Mouse (Mus musculus): ENCODE data around the gene Mlst8. TPM values are rescaled to one million over a fixed set of nuclear protein-coding genes. Genes with fewer than 3 reads are reported as not detected.

The Mlst8 gene
- polyA plus RNA-seq, 1 experiment from 2014 or later: 11.8 TPM

DNA sequence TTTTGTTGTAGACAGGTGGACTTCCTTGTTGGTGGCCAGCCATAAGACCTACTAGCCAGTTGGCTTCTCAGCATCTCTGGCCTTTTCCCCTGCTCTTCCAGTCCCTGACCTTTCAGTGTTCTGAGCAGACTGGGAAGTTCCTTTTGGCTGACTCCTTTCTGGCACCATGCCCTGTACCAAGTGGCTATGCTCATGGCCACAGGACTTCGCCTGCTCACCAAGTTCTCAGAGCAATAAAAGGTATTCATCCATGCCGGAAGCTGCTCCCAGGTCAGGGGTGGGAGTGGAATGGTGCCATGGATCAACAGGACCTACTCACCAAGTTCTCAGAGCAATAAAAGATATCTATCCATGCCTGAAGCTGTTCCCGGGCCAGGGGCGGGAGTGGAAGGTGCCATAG, 6.4 kb downstream of the Mlst8 start:
- Histone ChIP-seq H3K36me3 (ENCODE audit: control insufficient read depth, insufficient read depth) (peaks cover 39% of the 10 kb centered on the region), H3K4me1 (ENCODE audit: control insufficient read depth, low read depth, low read length) (peaks cover 23% of the 10 kb centered on the region), H3K9me3 (replicated peaks; ENCODE audit: control insufficient read depth, low read length) (no peaks in the 10 kb centered on the region), H3K27me3 (ENCODE audit: control insufficient read depth, insufficient read depth, low read depth, low read length) (no peaks in the 10 kb centered on the region), H3K9ac (ENCODE audit: low read depth, low read length) (peak overlapping the region; percentile 96), H3K27ac (ENCODE audit: low read length) (no peak overlapping the region; the same call in 1 of the 2 replicates), H3K4me3 (ENCODE audit: low read depth, low read length) (peak overlapping the region; percentile 94), H3K4me2 (ENCODE audit: low read depth, low read length) (peak overlapping the region; percentile 91)
- WGBS (ENCODE audit: insufficient replicate concordance): 75% methylated on average over 4 of the region's 4 CpGs
- ATAC-seq (ENCODE audit: low read depth): no peak

DNA sequence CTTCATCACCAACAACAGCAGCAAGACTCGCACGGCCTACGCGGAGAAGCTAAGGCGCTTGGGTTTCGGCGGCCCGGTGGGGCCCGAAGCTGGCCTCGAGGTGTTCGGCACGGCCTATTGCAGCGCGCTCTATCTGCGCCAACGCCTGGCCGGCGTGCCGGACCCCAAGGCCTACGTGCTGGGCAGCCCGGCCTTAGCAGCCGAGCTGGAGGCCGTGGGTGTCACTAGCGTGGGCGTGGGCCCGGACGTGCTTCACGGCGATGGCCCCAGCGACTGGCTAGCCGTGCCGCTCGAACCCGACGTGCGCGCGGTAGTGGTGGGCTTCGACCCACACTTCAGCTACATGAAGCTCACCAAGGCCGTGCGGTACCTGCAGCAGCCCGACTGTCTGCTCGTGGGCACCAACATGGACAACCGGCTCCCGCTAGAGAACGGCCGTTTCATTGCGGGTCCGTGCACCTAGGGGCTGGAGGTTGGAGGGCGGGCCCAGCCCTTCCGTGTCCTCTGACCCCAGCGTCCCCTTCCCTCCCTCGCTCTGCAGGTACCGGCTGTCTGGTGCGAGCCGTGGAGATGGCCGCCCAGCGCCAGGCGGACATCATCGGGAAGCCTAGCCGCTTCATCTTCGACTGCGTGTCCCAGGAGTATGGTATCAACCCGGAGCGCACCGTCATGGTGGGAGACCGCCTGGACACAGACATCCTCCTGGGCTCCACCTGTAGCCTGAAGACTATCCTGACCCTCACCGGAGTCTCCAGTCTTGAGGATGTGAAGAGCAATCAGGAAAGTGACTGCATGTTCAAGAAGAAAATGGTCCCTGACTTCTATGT, 8.0 kb downstream of the Mlst8 start:
- Histone ChIP-seq H3K27me3 (ENCODE audit: control insufficient read depth, insufficient read depth, low read depth, low read length) (no peaks in the 10 kb centered on the region), H3K27ac (ENCODE audit: low read length) (peak overlapping the region; percentile 88), H3K36me3 (ENCODE audit: control insufficient read depth, insufficient read depth) (peaks cover 24% of the 10 kb centered on the region), H3K4me3 (ENCODE audit: low read depth, low read length) (peak overlapping the region; percentile 94), H3K9ac (ENCODE audit: low read depth, low read length) (peak overlapping the region; percentile 96), H3K9me3 (replicated peaks; ENCODE audit: control insufficient read depth, low read length) (no peaks in the 10 kb centered on the region), H3K4me2 (ENCODE audit: low read depth, low read length) (peak overlapping the region; percentile 91), H3K4me1 (ENCODE audit: control insufficient read depth, low read depth, low read length) (peaks cover 23% of the 10 kb centered on the region)
- WGBS (ENCODE audit: insufficient replicate concordance): under 1% methylated on average over 68 of the region's 68 CpGs
- ATAC-seq (ENCODE audit: low read depth): peak; percentile 16

DNA sequence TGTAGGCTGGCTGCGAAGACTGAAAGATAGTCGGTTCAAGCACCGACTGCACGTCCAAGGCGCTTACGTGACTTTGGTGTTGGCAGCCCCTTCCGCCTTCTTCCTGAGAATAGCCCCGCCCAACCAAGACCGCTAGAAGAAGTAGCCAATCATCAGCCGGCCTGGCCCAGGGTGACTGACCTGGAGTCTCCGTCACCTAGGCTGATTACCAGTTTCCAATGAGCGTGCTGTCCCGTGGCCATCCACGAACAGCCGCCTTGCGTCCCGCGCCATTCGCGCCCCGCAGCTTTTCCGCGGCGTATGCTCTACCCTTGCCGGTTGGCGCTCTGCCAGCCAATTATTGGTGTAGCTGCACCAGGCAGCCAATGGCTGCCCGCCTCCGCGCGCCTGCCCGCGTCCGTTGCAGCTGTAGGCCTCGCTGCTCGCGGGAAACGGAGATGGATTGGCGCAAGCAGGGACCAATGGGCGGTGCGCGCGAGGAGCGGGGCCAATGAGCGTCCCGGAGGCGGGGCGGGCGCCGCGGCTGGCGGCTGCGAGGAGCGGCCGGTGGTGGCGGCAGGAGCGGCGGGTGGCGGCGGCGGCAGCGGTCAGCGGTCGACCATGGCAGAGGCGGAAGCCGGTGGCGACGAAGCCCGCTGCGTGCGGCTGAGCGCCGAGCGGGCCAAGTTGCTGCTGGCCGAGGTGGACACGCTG, 8.8 kb downstream of the Mlst8 start, which contains the start of the genes E4f1 and Pgp:
TSS of gene E4f1 (minus strand) at position 404 of the 693 bp plus-strand sequence.
TSS of gene Pgp (plus strand) at position 483 of the 693 bp plus-strand sequence.
- Histone ChIP-seq H3K27me3 (ENCODE audit: control insufficient read depth, insufficient read depth, low read depth, low read length) (no peaks in the 10 kb centered on the region), H3K27ac (ENCODE audit: low read length) (peak within 1 kb of the TSS; percentile 93), H3K4me2 (ENCODE audit: low read depth, low read length) (peak within 1 kb of the TSS; percentile 91), H3K36me3 (ENCODE audit: control insufficient read depth, insufficient read depth) (peaks cover 15% of the 10 kb centered on the region), H3K9me3 (replicated peaks; ENCODE audit: control insufficient read depth, low read length) (no peaks in the 10 kb centered on the region), H3K9ac (ENCODE audit: low read depth, low read length) (peak within 1 kb of the TSS; percentile 96), H3K4me1 (ENCODE audit: control insufficient read depth, low read depth, low read length) (peaks cover 23% of the 10 kb centered on the region), H3K4me3 (ENCODE audit: low read depth, low read length) (peak within 1 kb of the TSS; percentile 94)
- under 1% methylated on average over 75 of the region's 75 CpGs for WGBS (ENCODE audit: insufficient replicate concordance)
- peak; percentile 98 for ATAC-seq (ENCODE audit: low read depth)

DNA sequence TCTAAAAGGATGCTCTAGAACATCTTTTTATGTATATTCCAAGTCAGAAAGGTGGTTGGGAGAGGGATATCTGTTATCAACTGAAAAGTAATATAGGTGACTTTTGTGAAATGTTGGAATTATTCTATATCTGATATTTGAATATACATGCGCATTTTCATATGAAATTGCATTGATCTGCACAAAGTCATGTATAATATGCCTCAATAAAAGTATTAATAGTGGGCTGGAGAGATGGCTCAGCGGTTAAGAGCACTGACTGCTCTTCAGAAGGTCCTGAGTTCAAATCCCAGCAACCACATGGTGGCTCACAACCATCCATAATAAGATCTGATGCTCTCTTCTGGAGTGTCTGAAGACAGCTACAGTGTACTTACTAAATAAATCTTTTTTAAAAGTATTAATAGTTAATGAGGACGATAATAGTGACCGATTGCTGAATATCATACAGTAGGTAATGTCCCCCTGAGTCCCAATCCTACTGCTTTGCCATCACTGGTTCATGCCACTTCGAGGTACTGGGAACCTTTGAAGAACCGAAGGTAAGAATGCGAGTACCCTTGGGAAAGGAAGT, 9.5 kb downstream of the Mlst8 start:
- 15% methylated on average over 7 of the region's 7 CpGs for WGBS (ENCODE audit: insufficient replicate concordance)
- peak overlapping the region; percentile 73 for H3K4me2 ChIP-seq (ENCODE audit: low read depth, low read length)
- no peak for ATAC-seq (ENCODE audit: low read depth)
- H3K4me3 ChIP-seq (ENCODE audit: low read depth, low read length): peak overlapping the region; percentile 94
- peak overlapping the region; percentile 71 for H3K9ac ChIP-seq (ENCODE audit: low read depth, low read length)
- H3K27me3 ChIP-seq (ENCODE audit: control insufficient read depth, insufficient read depth, low read depth, low read length): no peaks in the 10 kb centered on the region
- no peaks in the 10 kb centered on the region for H3K9me3 ChIP-seq (replicated peaks; ENCODE audit: control insufficient read depth, low read length)
- H3K4me1 ChIP-seq (ENCODE audit: control insufficient read depth, low read depth, low read length): peaks cover 23% of the 10 kb centered on the region
- H3K36me3 ChIP-seq (ENCODE audit: control insufficient read depth, insufficient read depth): peaks cover 14% of the 10 kb centered on the region
- H3K27ac ChIP-seq (ENCODE audit: low read length): peak overlapping the region; percentile 93

DNA sequence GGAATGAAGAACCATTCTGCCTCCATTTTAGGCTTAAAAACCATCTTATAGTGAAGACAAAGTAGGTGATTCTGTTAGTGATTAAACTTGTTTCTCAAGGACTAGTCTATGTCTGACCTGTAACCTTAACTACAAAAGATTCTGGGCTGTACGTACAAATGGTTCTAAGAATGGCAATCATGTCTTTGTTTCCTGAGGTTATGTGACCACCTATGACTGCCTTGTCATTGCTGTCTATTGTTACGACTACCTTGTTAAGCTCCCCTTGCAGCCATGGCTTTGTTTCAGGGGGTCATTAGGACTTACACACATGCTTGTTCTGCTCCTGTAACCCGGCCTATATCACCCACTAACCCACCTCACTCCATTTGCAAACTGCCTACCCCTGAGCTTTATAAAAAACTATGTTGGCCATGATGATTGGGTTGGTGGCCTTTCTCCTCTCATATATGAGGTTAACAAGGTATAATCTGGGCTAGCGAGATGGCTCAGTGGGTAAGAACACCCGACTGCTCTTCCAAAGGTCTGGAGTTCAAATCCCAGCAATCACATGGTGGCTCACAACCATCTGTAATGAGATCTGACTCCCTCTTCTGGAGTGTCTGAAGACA, 10.1 kb downstream of the Mlst8 start:
- Histone ChIP-seq H3K27me3 (ENCODE audit: control insufficient read depth, insufficient read depth, low read depth, low read length) (no peaks in the 10 kb centered on the region), H3K27ac (ENCODE audit: low read length) (no peak overlapping the region), H3K4me3 (ENCODE audit: low read depth, low read length) (no peak overlapping the region), H3K4me2 (ENCODE audit: low read depth, low read length) (no peak overlapping the region), H3K36me3 (ENCODE audit: control insufficient read depth, insufficient read depth) (peaks cover 8% of the 10 kb centered on the region), H3K4me1 (ENCODE audit: control insufficient read depth, low read depth, low read length) (peaks cover 23% of the 10 kb centered on the region), H3K9me3 (replicated peaks; ENCODE audit: control insufficient read depth, low read length) (no peaks in the 10 kb centered on the region), H3K9ac (ENCODE audit: low read depth, low read length) (no peak overlapping the region)
- WGBS (ENCODE audit: insufficient replicate concordance): 87% methylated on average over 5 of the region's 5 CpGs
- ATAC-seq (ENCODE audit: low read depth): no peak

GRCm38 (mm10) chr17:24463374-24464133, 15.3 kb downstream of the Mlst8 start:
- Histone ChIP-seq H3K36me3 (ENCODE audit: control insufficient read depth, insufficient read depth) (no peaks in the 10 kb centered on the region), H3K27me3 (ENCODE audit: control insufficient read depth, insufficient read depth, low read depth, low read length) (no peaks in the 10 kb centered on the region), H3K4me1 (ENCODE audit: control insufficient read depth, low read depth, low read length) (peaks cover 2% of the 10 kb centered on the region; the same call in 1 of the 2 replicates), H3K4me3 (ENCODE audit: low read depth, low read length) (no peak overlapping the region), H3K9me3 (replicated peaks; ENCODE audit: control insufficient read depth, low read length) (no peaks in the 10 kb centered on the region), H3K4me2 (ENCODE audit: low read depth, low read length) (no peak overlapping the region), H3K9ac (ENCODE audit: low read depth, low read length) (no peak overlapping the region), H3K27ac (ENCODE audit: low read length) (no peak overlapping the region)
- 29% methylated on average over 6 of the region's 6 CpGs for WGBS (ENCODE audit: insufficient replicate concordance)
- peak; percentile 24; the same call in 1 of the 2 replicates for ATAC-seq (ENCODE audit: low read depth)

GRCm38 (mm10) chr17:24462932-24463331, 15.9 kb downstream of the Mlst8 start:
- H3K27ac ChIP-seq (ENCODE audit: low read length): no peak overlapping the region
- 76% methylated on average over 1 of the region's 1 CpGs for WGBS (ENCODE audit: insufficient replicate concordance)
- no peak overlapping the region for H3K4me2 ChIP-seq (ENCODE audit: low read depth, low read length)
- no peak for ATAC-seq (ENCODE audit: low read depth)
- peaks cover 2% of the 10 kb centered on the region; the same call in 1 of the 2 replicates for H3K4me1 ChIP-seq (ENCODE audit: control insufficient read depth, low read depth, low read length)
- H3K9me3 ChIP-seq (replicated peaks; ENCODE audit: control insufficient read depth, low read length): no peaks in the 10 kb centered on the region
- no peaks in the 10 kb centered on the region for H3K27me3 ChIP-seq (ENCODE audit: control insufficient read depth, insufficient read depth, low read depth, low read length)
- no peak overlapping the region for H3K4me3 ChIP-seq (ENCODE audit: low read depth, low read length)
- no peak overlapping the region for H3K9ac ChIP-seq (ENCODE audit: low read depth, low read length)
- no peaks in the 10 kb centered on the region for H3K36me3 ChIP-seq (ENCODE audit: control insufficient read depth, insufficient read depth)

GRCm38 (mm10) chr17:24461580-24461979, 17.3 kb downstream of the Mlst8 start:
- no peak for ATAC-seq (ENCODE audit: low read depth)
- Histone ChIP-seq H3K27me3 (ENCODE audit: control insufficient read depth, insufficient read depth, low read depth, low read length) (no peaks in the 10 kb centered on the region), H3K4me1 (ENCODE audit: control insufficient read depth, low read depth, low read length) (peaks cover 2% of the 10 kb centered on the region; the same call in 1 of the 2 replicates), H3K9me3 (replicated peaks; ENCODE audit: control insufficient read depth, low read length) (no peaks in the 10 kb centered on the region), H3K9ac (ENCODE audit: low read depth, low read length) (no peak overlapping the region), H3K4me2 (ENCODE audit: low read depth, low read length) (no peak overlapping the region), H3K4me3 (ENCODE audit: low read depth, low read length) (no peak overlapping the region), H3K36me3 (ENCODE audit: control insufficient read depth, insufficient read depth) (no peaks in the 10 kb centered on the region), H3K27ac (ENCODE audit: low read length) (no peak overlapping the region)
- 48% methylated on average over 2 of the region's 2 CpGs for WGBS (ENCODE audit: insufficient replicate concordance)

All from liver, embryonic 16.5 days (tissue).